Mouse (Mus musculus) right cerebral cortex, postnatal 25 days (tissue): ENCODE data around the gene 6030468B19Rik.

Source experiments
- DNase-seq: peaks from one replicate; pipeline ENCODE4 v3.0.0; 2022

Gene 6030468B19Rik

GRCm38 (mm10) chr11:117797511-117798159, at the start of gene 6030468B19Rik:
Gene 6030468B19Rik, plus strand, starts transcription at chr11:117797660.
- no peak for DNase-seq

GRCm38 (mm10) chr11:117748628-117749027, 48.8 kb upstream of the 6030468B19Rik start:
- no peak for DNase-seq

GRCm38 (mm10) chr11:117749414-117749813, 48.0 kb upstream of the 6030468B19Rik start:
- DNase-seq = peak; percentile 74

- DNase-seq = no peak
These were observed 45.9 kb upstream of the 6030468B19Rik start for GRCm38 (mm10) chr11:117751544-117751943.

- DNase-seq = no peak
These were observed 41.6 kb upstream of the 6030468B19Rik start for GRCm38 (mm10) chr11:117755891-117756290.

GRCm38 (mm10) chr11:117759267-117759666, 38.2 kb upstream of the 6030468B19Rik start:
- no peak for DNase-seq

- no peak for DNase-seq
These were observed 36.9 kb upstream of the 6030468B19Rik start for GRCm38 (mm10) chr11:117760374-117761119.

GRCm38 (mm10) chr11:117761801-117762200, 35.7 kb upstream of the 6030468B19Rik start:
- DNase-seq = no peak

GRCm38 (mm10) chr11:117762246-117762645, 35.2 kb upstream of the 6030468B19Rik start:
- no peak for DNase-seq

- DNase-seq = no peak
These were observed 33.1 kb upstream of the 6030468B19Rik start for GRCm38 (mm10) chr11:117764319-117764718.

- DNase-seq = no peak
These were observed 32.1 kb upstream of the 6030468B19Rik start for GRCm38 (mm10) chr11:117765361-117765760.

- DNase-seq = no peak
These were observed 31.2 kb upstream of the 6030468B19Rik start for GRCm38 (mm10) chr11:117766275-117766674.

- no peak for DNase-seq
These were observed 28.5 kb upstream of the 6030468B19Rik start for GRCm38 (mm10) chr11:117768725-117769682.

GRCm38 (mm10) chr11:117769683-117770047, 27.8 kb upstream of the 6030468B19Rik start:
- DNase-seq = no peak

GRCm38 (mm10) chr11:117770407-117770806, 27.1 kb upstream of the 6030468B19Rik start:
- DNase-seq = no peak

GRCm38 (mm10) chr11:117772352-117772751, 25.1 kb upstream of the 6030468B19Rik start:
- DNase-seq = no peak

GRCm38 (mm10) chr11:117774925-117775324, 22.5 kb upstream of the 6030468B19Rik start:
- DNase-seq = no peak

- DNase-seq = no peak
These were observed 21.9 kb upstream of the 6030468B19Rik start for GRCm38 (mm10) chr11:117775540-117775939.

- DNase-seq = no peak
These were observed 21.2 kb upstream of the 6030468B19Rik start for GRCm38 (mm10) chr11:117776085-117776792.

GRCm38 (mm10) chr11:117777111-117777510, 20.3 kb upstream of the 6030468B19Rik start:
- DNase-seq = no peak

GRCm38 (mm10) chr11:117778031-117778430, 19.4 kb upstream of the 6030468B19Rik start:
- no peak for DNase-seq

GRCm38 (mm10) chr11:117778851-117779433, 18.5 kb upstream of the 6030468B19Rik start:
- DNase-seq = no peak
